Mouse (Mus musculus): ENCODE results near the gene Sult5a1. TPM values are rescaled to one million over a fixed set of nuclear protein-coding genes. Genes with fewer than 3 reads are reported as not detected.
"Not testable (repeated sequence)": the region's sequence is repeated elsewhere in the genome, so short reads cannot be mapped to it uniquely, and the experiment has no call there.

Gene Sult5a1
- polyA plus RNA-seq (2015; fragmentation: Nextera tagmentation; extraction: Ambion mirVana), result 2.4 and 4.0 TPM in 2 replicates

- Histone ChIP-seq H3K9me3 (ENCODE audit: low read length) (no peaks in the 10 kb centered on the region), H3K4me1 (ENCODE audit: insufficient read depth) (peaks cover 13% of the 10 kb centered on the region; the same call in 1 of the 2 replicates), H3K9ac (replicated peaks) (0 out of 2 replicates have a peak within 1 kb of the TSS, but pooled peaks have one; percentile 2), H3K36me3 (replicated peaks; ENCODE audit: insufficient read depth, low read length) (no peaks in the 10 kb centered on the region), H3K27me3 (ENCODE audit: insufficient read depth, low read length) (no peaks in the 10 kb centered on the region), H3K4me2 (ENCODE audit: low read depth, low read length) (0 out of 2 replicates have a peak within 1 kb of the TSS, but pooled peaks have one; percentile 32), H3K4me3 (ENCODE audit: low read depth, low read length) (no peak within 1 kb of the TSS), H3K27ac (ENCODE audit: low read depth) (0 out of 2 replicates have a peak within 1 kb of the TSS, but pooled peaks have one; percentile 29)
- ATAC-seq (no peak), DNase-seq (no peak)
- TF ChIP-seq CTCF (IDR thresholded peaks at IDR 0.05; ENCODE audit: low read depth) (no peak), EP300 (IDR thresholded peaks at IDR 0.05; ENCODE audit: low read depth) (no peak)
- WGBS (ENCODE audit: insufficient replicate concordance), result 37% methylated on average over 13 of the region's 13 CpGs
Measured at GRCm38 (mm10) chr8:123157888-123158465, at the start of gene Sult5a1. Sult5a1 (minus strand) TSS chr8:123158315.

- ATAC-seq (no peak), DNase-seq (no peak)
- TF ChIP-seq EP300 (IDR thresholded peaks at IDR 0.05; ENCODE audit: low read depth), result no peak
- TF ChIP-seq CTCF (IDR thresholded peaks at IDR 0.05; ENCODE audit: low read depth), result no peak
- Histone ChIP-seq H3K27ac (ENCODE audit: low read depth) (no peak overlapping the region), H3K27me3 (ENCODE audit: insufficient read depth, low read length) (no peaks in the 10 kb centered on the region), H3K4me2 (ENCODE audit: low read depth, low read length) (no peak overlapping the region), H3K9me3 (ENCODE audit: low read length) (no peaks in the 10 kb centered on the region), H3K4me1 (ENCODE audit: insufficient read depth) (no peaks in the 10 kb centered on the region), H3K4me3 (ENCODE audit: low read depth, low read length) (no peak overlapping the region), H3K36me3 (replicated peaks; ENCODE audit: insufficient read depth, low read length) (peaks cover 27% of the 10 kb centered on the region), H3K9ac (replicated peaks) (no peak overlapping the region)
- 85% methylated on average over 3 of the region's 3 CpGs for WGBS (ENCODE audit: insufficient replicate concordance)
Measured at GRCm38 (mm10) chr8:123203571-123203970, 45.5 kb upstream of the Sult5a1 start.

- Histone ChIP-seq H3K4me2 (ENCODE audit: low read depth, low read length) (no peak overlapping the region), H3K9me3 (ENCODE audit: low read length) (no peaks in the 10 kb centered on the region), H3K4me1 (ENCODE audit: insufficient read depth) (peaks cover 2% of the 10 kb centered on the region; the same call in 1 of the 2 replicates), H3K27me3 (ENCODE audit: insufficient read depth, low read length) (no peaks in the 10 kb centered on the region), H3K27ac (ENCODE audit: low read depth) (no peak overlapping the region), H3K9ac (replicated peaks) (no peak overlapping the region), H3K4me3 (ENCODE audit: low read depth, low read length) (no peak overlapping the region), H3K36me3 (replicated peaks; ENCODE audit: insufficient read depth, low read length) (peaks cover 14% of the 10 kb centered on the region; the same call in 1 of the 2 replicates)
- no peak; the same call in 1 of the 2 replicates for ATAC-seq
- TF ChIP-seq CTCF (IDR thresholded peaks at IDR 0.05; ENCODE audit: low read depth) (peak; percentile 95), EP300 (IDR thresholded peaks at IDR 0.05; ENCODE audit: low read depth) (no peak)
- peak; percentile 79 for DNase-seq
- 20% methylated on average over 5 of the region's 5 CpGs for WGBS (ENCODE audit: insufficient replicate concordance)
Measured at GRCm38 (mm10) chr8:123202288-123202687, 44.2 kb upstream of the Sult5a1 start.

GRCm38 (mm10) chr8:123199864-123200263, 41.7 kb upstream of the Sult5a1 start:
- 64% methylated on average over 14 of the region's 14 CpGs for WGBS (ENCODE audit: insufficient replicate concordance)
- no peak overlapping the region for H3K4me2 ChIP-seq (ENCODE audit: low read depth, low read length)
- H3K27ac ChIP-seq (ENCODE audit: low read depth), result no peak overlapping the region
- no peaks in the 10 kb centered on the region for H3K36me3 ChIP-seq (replicated peaks; ENCODE audit: insufficient read depth, low read length)
- H3K4me1 ChIP-seq (ENCODE audit: insufficient read depth), result peaks cover 2% of the 10 kb centered on the region; the same call in 1 of the 2 replicates
- H3K9ac ChIP-seq (replicated peaks), result no peak overlapping the region
- DNase-seq (no peak), ATAC-seq (no peak)
- no peaks in the 10 kb centered on the region for H3K27me3 ChIP-seq (ENCODE audit: insufficient read depth, low read length)
- TF ChIP-seq CTCF (IDR thresholded peaks at IDR 0.05; ENCODE audit: low read depth), result no peak
- TF ChIP-seq EP300 (IDR thresholded peaks at IDR 0.05; ENCODE audit: low read depth), result no peak
- no peak overlapping the region for H3K4me3 ChIP-seq (ENCODE audit: low read depth, low read length)
- no peaks in the 10 kb centered on the region for H3K9me3 ChIP-seq (ENCODE audit: low read length)

- DNase-seq; H3K4me3 ChIP-seq (ENCODE audit: low read depth, low read length); H3K4me1 ChIP-seq (ENCODE audit: insufficient read depth); H3K4me2 ChIP-seq (ENCODE audit: low read depth, low read length); H3K36me3 ChIP-seq (replicated peaks; ENCODE audit: insufficient read depth, low read length); H3K9ac ChIP-seq (replicated peaks); H3K27ac ChIP-seq (ENCODE audit: low read depth); H3K9me3 ChIP-seq (ENCODE audit: low read length); H3K27me3 ChIP-seq (ENCODE audit: insufficient read depth, low read length): not testable (repeated sequence)
- 62% methylated on average over 5 of the region's 5 CpGs for WGBS (ENCODE audit: insufficient replicate concordance)
- ATAC-seq, result peak; percentile 79
Measured at GRCm38 (mm10) chr8:123197016-123197415, 38.9 kb upstream of the Sult5a1 start.

- DNase-seq (no peak), ATAC-seq (no peak)
- H3K27ac ChIP-seq (ENCODE audit: low read depth), result no peak overlapping the region
- H3K4me1 ChIP-seq (ENCODE audit: insufficient read depth), result peaks cover 2% of the 10 kb centered on the region; the same call in 1 of the 2 replicates
- no peak overlapping the region for H3K4me2 ChIP-seq (ENCODE audit: low read depth, low read length)
- H3K27me3 ChIP-seq (ENCODE audit: insufficient read depth, low read length), result no peaks in the 10 kb centered on the region
- no peak for TF ChIP-seq CTCF (IDR thresholded peaks at IDR 0.05; ENCODE audit: low read depth)
- TF ChIP-seq EP300 (IDR thresholded peaks at IDR 0.05; ENCODE audit: low read depth), result no peak
- WGBS (ENCODE audit: insufficient replicate concordance), result 86% methylated on average over 9 of the region's 9 CpGs
- no peak overlapping the region for H3K9ac ChIP-seq (replicated peaks)
- H3K36me3 ChIP-seq (replicated peaks; ENCODE audit: insufficient read depth, low read length), result no peaks in the 10 kb centered on the region
- H3K9me3 ChIP-seq (ENCODE audit: low read length), result no peaks in the 10 kb centered on the region
- no peak overlapping the region for H3K4me3 ChIP-seq (ENCODE audit: low read depth, low read length)
Measured at GRCm38 (mm10) chr8:123193771-123194170, 35.7 kb upstream of the Sult5a1 start.
